Mouse (Mus musculus) neural tube, embryonic 14.5 days (tissue): ENCODE results near the gene Atg16l1. TPM values are rescaled to one million over a fixed set of nuclear protein-coding genes. Genes with fewer than 3 reads are reported as not detected.

Experiments used
- ATAC-seq: fragments of 200-750 bp; cut with Nextera tagmentation; 2 replicates; pipeline ENCODE4 v1.8.0; 2017; ENCODE audit warnings: low read depth, mild to moderate bottlenecking, moderate TSS enrichment, moderate library complexity
- H3K27ac ChIP-seq: fragments of 300-500 bp; sonication (generic); 2 replicates; pipeline ENCODE4 v1.5.1; 2014; ENCODE audit warnings: low read depth, mild to moderate bottlenecking, control low read depth, low read length, moderate library complexity, mixed read lengths
- H3K27me3 ChIP-seq: fragments of 300-500 bp; sonication (generic); 2 replicates; pipeline ENCODE4 v1.6.1; 2014; ENCODE audit warnings: low read length; ENCODE audit not compliant: control insufficient read depth, insufficient read depth
- H3K36me3 ChIP-seq: fragments of 300-500 bp; sonication (generic); 2 replicates; pipeline ENCODE4 v1.6.1; 2014; ENCODE audit warnings: low read length, mixed read lengths; ENCODE audit not compliant: control insufficient read depth, insufficient read depth
- H3K4me1 ChIP-seq: fragments of 300-500 bp; sonication (generic); 2 replicates; pipeline ENCODE4 v1.6.1; 2014; ENCODE audit warnings: low read length; ENCODE audit not compliant: control insufficient read depth, insufficient read depth
- H3K4me2 ChIP-seq: fragments of 300-500 bp; sonication (generic); 2 replicates; pipeline ENCODE4 v1.6.1; 2014; ENCODE audit warnings: mild to moderate bottlenecking, low read depth, low read length, control low read depth
- H3K4me3 ChIP-seq: fragments of 300-500 bp; sonication (generic); 2 replicates; pipeline ENCODE4 v1.5.1; 2014; ENCODE audit warnings: low read depth, low read length, control low read depth, mixed read lengths
- H3K9ac ChIP-seq: fragments of 300-500 bp; sonication (generic); replicated peaks from 2 replicates; pipeline ENCODE4 v1.6.1; 2014; ENCODE audit warnings: low read depth, mild to moderate bottlenecking, control low read depth, low read length, mixed read lengths
- H3K9me3 ChIP-seq: fragments of 300-500 bp; sonication (generic); 2 replicates; pipeline ENCODE4 v1.6.1; 2016; ENCODE audit warnings: low read length; ENCODE audit not compliant: control insufficient read depth
- WGBS: fragments of 180-500 bp; shearing (Covaris S2); extraction: QIAGEN DNeasy Blood & Tissue Kit; methylation state at CpG from one replicate; pipeline ENCODE4 v1.1.7; 2014; 5-methylcytosine and 5-hydroxymethylcytosine counted together
- polyA plus RNA-seq: library from polyadenylated mRNA; unstranded; fragments of >200 nt; fragmentation: Nextera tagmentation; extraction: Ambion mirVana; gene quantifications from 2 replicates; pipeline ENCODE4 v1.2.1, GENCODE M21; 2014

The Atg16l1 gene
- polyA plus RNA-seq: 76.3 and 80.3 TPM in 2 replicates

DNA sequence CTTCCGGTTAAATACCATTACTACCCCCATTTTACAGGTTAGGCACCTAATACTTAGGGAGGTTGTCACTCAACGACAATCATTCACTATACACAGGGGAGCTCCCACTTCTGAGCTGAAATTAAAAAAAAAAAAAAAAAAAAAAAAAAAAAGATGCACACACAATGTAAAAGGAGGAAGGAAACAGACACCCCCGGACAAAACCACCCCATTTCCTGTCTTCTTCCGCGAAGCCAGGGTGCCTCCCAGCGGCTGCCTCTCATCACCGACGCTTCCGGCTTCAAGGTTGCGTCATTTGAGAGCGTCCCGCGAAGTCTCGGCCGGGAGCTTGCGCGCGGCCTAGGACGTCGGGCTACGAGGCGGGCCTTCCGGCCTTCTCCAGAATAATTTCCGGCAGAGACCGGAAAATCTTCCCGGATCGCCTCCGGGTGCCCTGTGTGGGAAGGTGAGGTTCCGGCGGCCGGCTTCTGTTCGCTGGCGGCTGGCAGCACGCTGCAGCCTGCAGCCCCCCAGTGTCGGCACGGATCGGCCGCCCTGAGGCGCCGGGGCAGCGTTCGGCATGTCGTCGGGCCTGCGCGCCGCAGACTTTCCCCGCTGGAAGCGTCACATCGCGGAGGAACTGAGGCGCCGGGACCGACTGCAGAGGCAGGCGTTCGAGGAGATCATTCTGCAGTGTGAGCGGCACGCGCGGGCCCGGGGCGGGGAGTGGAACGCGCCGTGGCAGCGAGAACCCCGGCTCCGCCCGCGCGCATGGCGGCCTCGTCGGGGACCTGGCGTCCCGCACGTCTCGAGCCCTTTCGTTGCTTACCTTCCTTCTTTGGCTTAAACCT, at the start of gene Atg16l1:
Atg16l1 (plus strand) TSS at position 230 of the 830 bp plus-strand sequence.
- ATAC-seq: peak; percentile 99
- Histone ChIP-seq H3K4me1 (peaks cover 8% of the 10 kb centered on the region), H3K27me3 (no peaks in the 10 kb centered on the region), H3K4me3 (peak within 1 kb of the TSS; percentile 95), H3K4me2 (peak within 1 kb of the TSS; percentile 58), H3K27ac (peak within 1 kb of the TSS; percentile 89), H3K36me3 (peaks cover 13% of the 10 kb centered on the region; the same call in 1 of the 2 replicates), H3K9ac (peak within 1 kb of the TSS; percentile 91), H3K9me3 (no peaks in the 10 kb centered on the region)
- WGBS: under 1% methylated on average over 79 of the region's 79 CpGs

DNA sequence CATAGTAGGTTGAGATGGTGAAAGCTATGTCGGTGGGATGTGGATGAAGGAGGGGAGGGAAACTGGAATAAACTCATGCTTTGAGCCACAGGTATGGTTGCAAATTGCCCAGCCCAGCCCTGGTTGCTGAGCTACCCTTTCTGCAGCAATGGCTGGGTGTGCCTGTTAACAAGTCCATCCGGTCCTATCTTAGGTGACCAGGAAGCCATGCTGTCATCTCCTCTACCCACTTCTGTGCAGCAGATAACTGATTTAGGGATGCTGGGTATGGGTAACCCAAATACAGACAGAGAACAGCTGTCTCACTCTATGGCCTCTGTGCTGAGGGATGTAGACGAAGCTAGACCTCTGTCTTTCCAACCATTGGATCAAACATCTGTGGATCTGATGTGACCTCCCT, 49.3 kb upstream of the Atg16l1 start:
- Histone ChIP-seq H3K27me3 (no peaks in the 10 kb centered on the region), H3K9ac (no peak overlapping the region), H3K9me3 (peaks cover 2% of the 10 kb centered on the region; the same call in 1 of the 2 replicates), H3K27ac (no peak overlapping the region), H3K36me3 (no peaks in the 10 kb centered on the region), H3K4me3 (no peak overlapping the region), H3K4me1 (no peaks in the 10 kb centered on the region), H3K4me2 (no peak overlapping the region)
- no peak for ATAC-seq
- WGBS: 88% methylated on average over 3 of the region's 3 CpGs

DNA sequence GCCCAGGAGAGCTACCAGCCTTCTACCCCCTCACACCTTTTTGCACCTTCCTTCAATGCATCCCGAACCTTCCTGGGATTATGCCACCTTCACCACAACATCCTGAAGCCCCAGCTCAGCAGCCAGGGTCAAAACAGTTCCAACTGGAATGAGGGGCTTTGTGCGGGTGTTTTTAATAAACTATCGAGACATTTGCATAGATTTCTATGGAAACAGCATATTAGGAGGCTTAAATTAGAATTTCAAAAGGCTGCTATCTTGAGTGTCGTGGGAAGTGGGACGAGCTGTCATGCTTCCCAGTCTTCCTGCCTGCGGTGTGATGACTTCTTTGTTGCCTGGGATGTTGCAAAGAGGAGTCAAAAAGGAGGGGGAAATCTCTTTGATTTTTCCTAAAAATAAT, 46.6 kb upstream of the Atg16l1 start:
- H3K4me3 ChIP-seq: no peak overlapping the region
- H3K36me3 ChIP-seq: no peaks in the 10 kb centered on the region
- H3K4me1 ChIP-seq: no peaks in the 10 kb centered on the region
- peaks cover 2% of the 10 kb centered on the region; the same call in 1 of the 2 replicates for H3K9me3 ChIP-seq
- 58% methylated on average over 6 of the region's 6 CpGs for WGBS
- H3K27me3 ChIP-seq: no peaks in the 10 kb centered on the region
- H3K4me2 ChIP-seq: no peak overlapping the region
- no peak for ATAC-seq
- no peak overlapping the region for H3K27ac ChIP-seq
- no peak overlapping the region for H3K9ac ChIP-seq

DNA sequence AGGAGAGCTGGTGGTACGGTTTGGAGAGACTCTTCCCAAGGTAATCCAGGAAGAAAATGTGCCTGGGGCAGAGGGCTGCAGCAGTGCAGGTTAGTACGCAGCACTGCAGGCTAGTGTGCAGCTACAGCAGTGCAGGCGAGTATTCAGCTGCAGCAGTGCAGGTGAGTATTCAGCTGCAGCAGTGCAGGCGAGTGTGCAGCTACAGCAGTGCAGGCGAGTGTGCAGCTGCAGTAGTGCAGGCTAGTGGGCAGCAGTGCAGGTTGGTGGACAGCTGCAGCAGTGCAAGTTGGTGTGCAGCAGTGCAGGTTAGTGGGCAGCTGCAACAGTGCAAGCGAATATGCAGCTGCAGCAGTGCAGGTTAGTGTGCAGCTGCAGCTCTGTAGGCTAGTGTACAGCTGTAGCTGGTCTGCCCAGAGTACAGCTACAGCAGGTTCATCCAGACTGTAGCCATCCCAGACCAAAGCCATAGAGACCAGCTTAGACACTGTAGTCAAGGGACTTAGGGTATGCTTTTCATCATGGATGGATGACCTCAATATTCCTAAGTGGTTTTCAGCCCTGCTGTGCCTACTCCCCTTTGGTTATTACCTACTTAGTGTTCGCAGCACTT, 45.9 kb upstream of the Atg16l1 start:
- Histone ChIP-seq H3K4me2 (no peak overlapping the region), H3K27me3 (no peaks in the 10 kb centered on the region), H3K36me3 (no peaks in the 10 kb centered on the region), H3K9me3 (peaks cover 2% of the 10 kb centered on the region; the same call in 1 of the 2 replicates), H3K4me1 (no peaks in the 10 kb centered on the region), H3K9ac (no peak overlapping the region), H3K4me3 (no peak overlapping the region), H3K27ac (no peak overlapping the region)
- ATAC-seq: no peak
- WGBS: 87% methylated on average over 7 of the region's 7 CpGs

DNA sequence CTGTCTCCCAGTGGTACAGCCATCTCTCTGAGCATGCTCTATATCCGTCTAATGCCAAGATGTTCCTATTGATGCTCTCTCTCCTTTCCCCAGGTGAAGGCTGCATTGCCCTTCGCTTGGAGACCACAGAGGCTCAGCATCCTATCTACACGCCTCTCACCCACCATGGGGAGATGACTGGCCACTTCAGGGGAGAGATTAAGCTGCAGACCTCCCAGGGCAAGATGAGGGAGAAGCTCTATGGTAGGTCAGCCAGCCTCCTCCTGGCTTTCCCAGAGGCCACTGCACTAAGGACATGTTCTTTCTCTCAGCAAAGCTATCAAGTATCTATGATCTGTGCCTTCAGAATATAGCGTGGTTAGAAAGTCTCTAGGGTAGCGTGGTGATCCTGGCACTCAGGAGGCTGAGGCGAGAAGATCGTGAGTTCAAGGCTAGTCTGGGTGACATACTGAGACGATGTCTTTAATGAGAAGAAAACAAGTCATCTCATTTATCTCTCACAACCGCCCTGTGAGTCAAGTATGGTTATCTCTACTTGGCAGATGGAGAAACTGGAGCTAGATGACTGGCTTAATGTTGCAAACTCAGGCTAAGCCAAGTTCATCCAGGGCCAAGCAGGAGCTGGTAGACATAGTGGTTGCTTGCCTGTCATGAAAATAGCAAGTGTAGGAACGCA, 43.6 kb upstream of the Atg16l1 start:
- no peaks in the 10 kb centered on the region for H3K36me3 ChIP-seq
- H3K27me3 ChIP-seq: no peaks in the 10 kb centered on the region
- H3K4me1 ChIP-seq: no peaks in the 10 kb centered on the region
- H3K9me3 ChIP-seq: peaks cover 2% of the 10 kb centered on the region; the same call in 1 of the 2 replicates
- H3K4me2 ChIP-seq: no peak overlapping the region
- H3K4me3 ChIP-seq: no peak overlapping the region
- ATAC-seq: no peak
- no peak overlapping the region for H3K27ac ChIP-seq
- H3K9ac ChIP-seq: no peak overlapping the region
- WGBS: 92% methylated on average over 10 of the region's 10 CpGs

DNA sequence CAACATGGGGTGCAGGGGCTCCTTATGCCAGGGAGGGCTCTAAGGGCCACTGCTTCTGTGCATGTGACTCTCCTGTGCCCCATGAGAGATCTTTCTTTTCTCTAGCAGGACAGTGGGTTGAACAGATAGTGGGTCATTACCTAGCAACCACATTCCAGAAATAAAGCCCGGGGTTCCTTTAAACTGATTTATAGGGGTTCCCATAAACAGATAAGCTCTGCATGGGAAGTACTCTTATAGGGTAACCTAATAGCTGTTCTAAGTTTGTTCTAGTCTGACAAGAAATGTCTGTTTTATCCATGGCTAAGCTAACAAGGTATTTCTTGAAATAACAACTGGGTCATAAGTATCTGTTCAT, 43.1 kb upstream of the Atg16l1 start:
- Histone ChIP-seq H3K4me1 (no peaks in the 10 kb centered on the region), H3K9me3 (peaks cover 2% of the 10 kb centered on the region; the same call in 1 of the 2 replicates), H3K4me2 (no peak overlapping the region), H3K4me3 (no peak overlapping the region), H3K36me3 (no peaks in the 10 kb centered on the region), H3K27me3 (no peaks in the 10 kb centered on the region), H3K9ac (no peak overlapping the region), H3K27ac (no peak overlapping the region)
- WGBS: 84% methylated on average over 1 of the region's 1 CpGs
- no peak for ATAC-seq

DNA sequence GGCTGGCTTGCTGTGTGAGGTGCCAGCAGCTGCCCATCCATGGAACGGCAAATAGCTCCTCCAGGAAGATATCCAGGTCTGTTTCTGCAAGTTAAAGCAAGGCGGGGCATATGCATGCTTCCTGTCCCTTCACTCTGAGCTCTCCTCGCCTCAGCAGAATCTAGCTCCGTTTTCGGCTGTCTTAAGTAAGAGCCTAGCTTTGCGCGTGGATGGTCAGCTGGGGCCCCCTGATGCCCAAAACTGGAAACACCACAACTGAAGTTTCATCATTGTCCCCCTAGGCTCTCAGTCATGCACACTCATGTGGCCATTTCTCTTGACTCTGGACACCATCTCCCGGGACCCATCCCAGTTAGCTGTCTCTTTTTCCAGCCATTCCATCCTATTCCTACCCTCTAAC, 34.3 kb upstream of the Atg16l1 start:
- Histone ChIP-seq H3K9ac (no peak overlapping the region), H3K4me3 (no peak overlapping the region), H3K27me3 (no peaks in the 10 kb centered on the region), H3K27ac (no peak overlapping the region), H3K36me3 (no peaks in the 10 kb centered on the region), H3K4me2 (no peak overlapping the region), H3K4me1 (no peaks in the 10 kb centered on the region), H3K9me3 (no peaks in the 10 kb centered on the region)
- WGBS: 39% methylated on average over 8 of the region's 8 CpGs
- ATAC-seq: no peak

DNA sequence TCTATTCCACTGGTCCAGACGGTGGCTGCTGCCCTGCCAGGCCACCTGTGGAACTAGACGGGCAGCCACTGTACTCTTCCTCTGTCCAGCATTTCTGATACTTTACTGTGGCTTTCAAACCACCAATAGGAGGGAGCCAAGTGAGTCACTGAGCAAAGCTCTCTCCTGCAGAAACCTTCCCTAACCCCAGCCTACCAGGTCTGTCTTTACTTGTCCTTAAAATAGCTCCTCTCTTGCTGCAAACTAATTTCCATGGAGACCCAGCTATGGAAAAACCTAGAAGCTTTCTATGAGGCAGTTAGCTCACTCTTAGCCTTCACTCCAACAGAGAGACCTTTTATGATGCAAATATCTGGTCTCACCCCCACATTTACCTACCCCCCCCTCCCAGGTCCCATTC, 33.6 kb upstream of the Atg16l1 start:
- H3K27me3 ChIP-seq: no peaks in the 10 kb centered on the region
- no peak overlapping the region for H3K27ac ChIP-seq
- H3K36me3 ChIP-seq: no peaks in the 10 kb centered on the region
- H3K4me2 ChIP-seq: no peak overlapping the region
- H3K4me3 ChIP-seq: no peak overlapping the region
- ATAC-seq: no peak
- H3K9ac ChIP-seq: no peak overlapping the region
- WGBS: 65% methylated on average over 2 of the region's 2 CpGs
- H3K9me3 ChIP-seq: no peaks in the 10 kb centered on the region
- H3K4me1 ChIP-seq: no peaks in the 10 kb centered on the region

DNA sequence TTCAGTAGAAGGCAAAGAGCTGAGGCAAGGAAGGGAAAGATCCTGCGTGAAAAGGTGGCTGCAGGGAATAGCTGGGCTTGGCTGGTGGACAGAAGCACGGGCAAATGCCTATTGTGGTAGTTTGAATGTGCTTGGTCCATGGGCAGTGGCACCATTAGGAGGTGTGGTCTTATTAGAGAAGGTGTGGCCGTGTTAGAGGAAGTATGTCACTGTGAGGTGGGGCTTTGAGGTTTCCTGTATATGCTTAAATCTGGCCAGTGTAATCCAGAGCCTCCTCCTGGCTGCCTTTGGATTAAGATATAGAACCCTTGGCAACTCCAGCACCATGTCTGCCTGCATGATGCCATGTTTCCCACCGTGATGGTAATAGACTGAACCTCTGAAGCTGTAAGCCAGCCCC, 32.3 kb upstream of the Atg16l1 start:
- H3K4me1 ChIP-seq: no peaks in the 10 kb centered on the region
- no peak for ATAC-seq
- no peaks in the 10 kb centered on the region for H3K9me3 ChIP-seq
- no peaks in the 10 kb centered on the region for H3K27me3 ChIP-seq
- H3K4me2 ChIP-seq: no peak overlapping the region
- no peak overlapping the region for H3K4me3 ChIP-seq
- no peaks in the 10 kb centered on the region for H3K36me3 ChIP-seq
- WGBS: 76% methylated on average over 4 of the region's 4 CpGs
- H3K9ac ChIP-seq: no peak overlapping the region
- H3K27ac ChIP-seq: no peak overlapping the region
